Mouse (Mus musculus): ENCODE data around the gene Chd2. TPM values are rescaled to one million over a fixed set of nuclear protein-coding genes. Genes with fewer than 3 reads are reported as not detected.

Chd2 gene
- polyA plus RNA-seq, 1 experiment from 2014 or later = 41.6 TPM

DNA sequence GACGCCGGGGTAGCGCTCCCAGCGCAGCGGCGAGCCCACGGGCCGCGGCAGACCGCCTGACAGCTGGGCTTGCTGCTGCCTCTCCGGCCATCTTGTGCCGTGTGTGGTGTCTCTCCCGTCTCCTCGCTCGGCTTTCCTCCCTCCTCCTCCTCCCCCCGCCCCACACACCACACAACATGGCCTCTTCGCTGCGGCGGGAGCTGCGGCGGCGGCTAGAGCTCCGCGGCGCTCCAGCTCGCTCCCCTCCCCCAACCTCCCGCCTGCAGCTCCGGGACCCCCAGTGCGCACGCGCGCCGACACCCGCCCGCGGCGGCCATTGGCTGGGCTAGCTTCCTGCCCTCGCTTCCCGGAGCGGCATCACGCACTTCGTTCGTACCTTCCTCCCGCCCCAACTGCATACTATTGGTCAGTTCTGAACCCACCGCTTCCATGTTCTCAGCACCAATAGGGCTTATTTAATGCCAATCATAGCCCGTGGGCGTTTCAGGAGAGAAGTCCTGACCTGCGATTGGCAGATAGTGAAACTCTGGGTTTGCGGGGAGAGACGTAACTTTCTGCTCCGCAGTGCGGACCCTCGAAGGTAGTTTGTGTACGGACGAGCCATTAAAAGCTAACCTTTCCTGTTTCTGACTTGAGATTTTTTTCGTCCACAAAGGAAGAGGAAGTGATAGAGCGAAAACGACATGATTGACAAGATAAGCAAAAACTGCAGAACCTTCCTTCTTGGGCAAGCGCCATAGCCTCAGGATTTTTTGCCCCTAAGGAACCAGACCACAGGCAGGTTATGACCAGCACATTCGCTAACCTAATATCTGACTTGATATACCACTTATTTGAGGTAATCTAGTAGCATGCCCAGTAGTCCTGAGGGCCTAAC is 16.9 kb upstream of the Chd2 start:
- Histone ChIP-seq H3K27ac (peak overlapping the region; percentile 99), H3K9ac (ENCODE audit: low read depth, low read length) (peak overlapping the region; percentile 100), H3K27me3 (ENCODE audit: insufficient read depth, low read length) (no peaks in the 10 kb centered on the region), H3K4me3 (replicated peaks; ENCODE audit: low read depth, low read length) (peak overlapping the region; percentile 100), H3K4me1 (replicated peaks; ENCODE audit: insufficient read depth, low read length) (peaks cover 10% of the 10 kb centered on the region), H3K9me3 (replicated peaks; ENCODE audit: low read length) (no peaks in the 10 kb centered on the region), H3K4me2 (ENCODE audit: low read length) (peak overlapping the region; percentile 79), H3K36me3 (ENCODE audit: insufficient read depth, low read length) (no peaks in the 10 kb centered on the region)
- no peak for TF ChIP-seq CTCF (IDR thresholded peaks at IDR 0.05; ENCODE audit: low read depth)
- DNase-seq (ENCODE audit: low spot score) (peak; percentile 100), ATAC-seq (replicated peaks; ENCODE audit: low FRiP score, low read depth) (peak; percentile 100)
- WGBS = under 1% methylated on average over 46 of the region's 60 CpGs

DNA sequence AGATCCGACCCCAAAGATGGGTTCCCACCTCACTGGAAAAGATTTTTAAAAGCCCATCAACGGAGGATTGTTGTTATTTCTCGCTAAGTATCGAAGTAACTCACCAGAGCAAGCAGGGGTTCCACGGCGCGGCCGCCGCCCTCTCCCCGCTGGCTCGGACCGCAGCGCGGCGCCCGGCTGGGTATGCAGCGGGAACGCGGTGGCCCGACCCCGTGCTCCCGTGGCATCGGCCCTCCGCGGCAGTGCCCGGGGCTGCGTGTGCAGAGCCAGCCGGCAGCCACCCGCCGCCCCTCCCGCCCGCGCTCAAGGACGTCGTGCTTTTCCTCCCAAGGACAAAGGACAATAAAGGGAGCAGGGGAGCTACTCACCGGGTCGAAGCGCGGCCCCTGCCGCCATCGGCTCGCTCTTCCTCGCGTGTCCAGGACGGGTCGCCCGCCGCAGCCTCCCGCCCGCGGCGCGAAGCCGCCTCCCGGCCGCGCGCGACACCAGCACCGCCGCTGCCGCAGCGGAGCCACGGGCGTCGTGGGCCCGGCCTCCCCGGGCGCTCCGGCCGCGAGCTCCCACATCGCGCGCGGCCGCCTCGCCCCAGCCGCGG is 16.1 kb upstream of the Chd2 start:
- H3K27me3 ChIP-seq (ENCODE audit: insufficient read depth, low read length) = no peaks in the 10 kb centered on the region
- peaks cover 10% of the 10 kb centered on the region for H3K4me1 ChIP-seq (replicated peaks; ENCODE audit: insufficient read depth, low read length)
- H3K36me3 ChIP-seq (ENCODE audit: insufficient read depth, low read length) = no peaks in the 10 kb centered on the region
- no peak for TF ChIP-seq CTCF (IDR thresholded peaks at IDR 0.05; ENCODE audit: low read depth)
- H3K9ac ChIP-seq (ENCODE audit: low read depth, low read length) = peak overlapping the region; percentile 100
- WGBS = under 1% methylated on average over 79 of the region's 80 CpGs
- ATAC-seq (replicated peaks; ENCODE audit: low FRiP score, low read depth) (0 out of 2 replicates have a peak, but pooled peaks have one; percentile 5), DNase-seq (ENCODE audit: low spot score) (no peak)
- H3K4me2 ChIP-seq (ENCODE audit: low read length) = peak overlapping the region; percentile 60; the same call in 1 of the 2 replicates
- peak overlapping the region; percentile 100 for H3K4me3 ChIP-seq (replicated peaks; ENCODE audit: low read depth, low read length)
- peak overlapping the region; percentile 99 for H3K27ac ChIP-seq
- H3K9me3 ChIP-seq (replicated peaks; ENCODE audit: low read length) = no peaks in the 10 kb centered on the region

DNA sequence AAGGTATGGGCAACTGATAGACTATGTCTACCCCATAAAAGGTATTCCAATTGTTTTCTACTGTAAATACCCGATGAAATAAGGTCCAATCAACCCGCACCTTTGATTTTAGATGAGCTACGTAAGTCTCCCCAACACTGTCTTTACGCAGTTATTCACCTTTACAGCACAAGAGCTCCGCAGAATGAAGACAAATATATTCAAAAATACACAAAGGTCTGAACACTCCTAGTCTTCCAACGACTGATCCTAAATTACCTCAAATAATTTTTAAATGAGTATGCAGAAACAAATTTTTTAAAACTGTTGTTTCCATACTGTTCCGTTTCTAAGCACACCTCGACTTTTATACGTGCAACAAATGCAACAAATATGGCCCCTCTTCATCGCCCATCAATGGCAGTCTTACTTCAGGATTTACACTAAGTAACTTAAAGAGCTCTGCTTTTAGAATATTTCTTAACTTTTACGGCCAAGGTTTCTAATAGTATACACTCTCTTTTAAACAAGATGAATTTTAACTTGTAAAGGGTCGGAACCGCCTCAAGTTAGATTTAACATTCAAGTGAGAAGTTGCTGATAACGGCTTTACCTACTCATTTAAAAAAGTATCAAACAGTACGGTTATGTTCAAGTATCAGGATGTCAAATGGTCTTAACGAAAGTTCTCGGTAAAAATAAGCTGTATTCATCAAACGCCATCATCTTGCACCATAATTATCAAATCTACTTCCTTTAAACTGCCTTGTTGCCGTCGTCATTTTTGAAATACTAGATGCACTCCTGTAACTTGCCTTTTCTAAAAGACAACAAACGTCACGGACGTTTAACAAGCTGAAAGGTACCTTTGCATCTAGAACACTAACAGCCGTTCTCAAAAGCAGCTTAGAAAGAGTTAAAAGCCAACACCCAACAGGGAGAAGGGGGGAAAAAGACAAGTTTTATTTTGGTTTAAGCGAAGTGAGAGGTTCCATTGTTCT is 15.3 kb upstream of the Chd2 start:
- Histone ChIP-seq H3K27ac (peak overlapping the region; percentile 99), H3K4me3 (replicated peaks; ENCODE audit: low read depth, low read length) (peak overlapping the region; percentile 100), H3K36me3 (ENCODE audit: insufficient read depth, low read length) (no peaks in the 10 kb centered on the region), H3K4me2 (ENCODE audit: low read length) (peak overlapping the region; percentile 60), H3K9ac (ENCODE audit: low read depth, low read length) (peak overlapping the region; percentile 100), H3K27me3 (ENCODE audit: insufficient read depth, low read length) (no peaks in the 10 kb centered on the region), H3K9me3 (replicated peaks; ENCODE audit: low read length) (no peaks in the 10 kb centered on the region), H3K4me1 (replicated peaks; ENCODE audit: insufficient read depth, low read length) (peaks cover 10% of the 10 kb centered on the region)
- no peak for TF ChIP-seq CTCF (IDR thresholded peaks at IDR 0.05; ENCODE audit: low read depth)
- WGBS = under 1% methylated on average over 25 of the region's 25 CpGs
- peak; percentile 86 for DNase-seq (ENCODE audit: low spot score)
- no peak for ATAC-seq (replicated peaks; ENCODE audit: low FRiP score, low read depth)

DNA sequence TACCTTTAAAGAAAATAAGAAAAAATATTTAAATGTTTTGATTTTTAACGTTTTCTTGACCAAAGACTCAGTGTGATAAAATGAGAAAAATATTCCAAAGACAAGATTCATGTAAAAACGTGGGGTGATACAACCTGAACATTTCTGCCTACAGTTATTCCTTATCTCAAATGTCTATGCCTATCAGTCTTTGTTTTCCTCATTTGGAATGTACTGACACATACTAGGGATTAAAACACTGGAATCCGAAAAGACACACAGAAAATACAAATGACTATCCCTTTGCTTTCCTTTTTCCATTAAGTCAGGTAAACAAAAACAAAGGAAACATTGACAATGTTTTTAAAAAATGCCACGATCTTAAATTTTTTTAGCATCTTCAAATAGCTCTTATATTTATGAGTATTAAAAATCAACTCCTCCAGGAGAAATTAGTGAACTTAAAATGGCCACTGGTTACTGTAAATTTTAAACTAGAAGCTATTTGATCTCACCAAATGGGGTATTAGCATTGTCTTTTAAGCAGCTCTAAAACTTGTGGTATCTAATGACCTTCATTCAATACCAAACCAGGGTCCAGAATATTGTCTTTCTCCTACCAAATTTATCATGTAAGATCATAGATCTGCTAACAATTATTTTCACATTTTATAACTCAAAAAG is 14.4 kb upstream of the Chd2 start:
- ATAC-seq (replicated peaks; ENCODE audit: low FRiP score, low read depth) (no peak), DNase-seq (ENCODE audit: low spot score) (peak; percentile 77)
- Histone ChIP-seq H3K4me2 (ENCODE audit: low read length) (peak overlapping the region; percentile 60), H3K9me3 (replicated peaks; ENCODE audit: low read length) (no peaks in the 10 kb centered on the region), H3K9ac (ENCODE audit: low read depth, low read length) (peak overlapping the region; percentile 100), H3K4me1 (replicated peaks; ENCODE audit: insufficient read depth, low read length) (peaks cover 10% of the 10 kb centered on the region), H3K4me3 (replicated peaks; ENCODE audit: low read depth, low read length) (peak overlapping the region; percentile 100), H3K36me3 (ENCODE audit: insufficient read depth, low read length) (0 out of 2 replicates have a peak, but pooled peaks cover 3% of the 10 kb centered on the region), H3K27me3 (ENCODE audit: insufficient read depth, low read length) (no peaks in the 10 kb centered on the region), H3K27ac (no peak overlapping the region)
- 3% methylated on average over 4 of the region's 4 CpGs for WGBS
- TF ChIP-seq CTCF (IDR thresholded peaks at IDR 0.05; ENCODE audit: low read depth) = no peak

GRCm38 (mm10) chr7:73554849-73555248 is 13.2 kb upstream of the Chd2 start:
- no peaks in the 10 kb centered on the region for H3K27me3 ChIP-seq (ENCODE audit: insufficient read depth, low read length)
- H3K9me3 ChIP-seq (replicated peaks; ENCODE audit: low read length) = no peaks in the 10 kb centered on the region
- H3K4me2 ChIP-seq (ENCODE audit: low read length) = no peak overlapping the region
- no peak for TF ChIP-seq CTCF (IDR thresholded peaks at IDR 0.05; ENCODE audit: low read depth)
- no peak for ATAC-seq (replicated peaks; ENCODE audit: low FRiP score, low read depth)
- H3K9ac ChIP-seq (ENCODE audit: low read depth, low read length) = no peak overlapping the region
- H3K4me1 ChIP-seq (replicated peaks; ENCODE audit: insufficient read depth, low read length) = peaks cover 7% of the 10 kb centered on the region
- H3K27ac ChIP-seq = no peak overlapping the region
- WGBS = 15% methylated on average over 2 of the region's 2 CpGs
- H3K36me3 ChIP-seq (ENCODE audit: insufficient read depth, low read length) = 0 out of 2 replicates have a peak, but pooled peaks cover 3% of the 10 kb centered on the region
- no peak overlapping the region for H3K4me3 ChIP-seq (replicated peaks; ENCODE audit: low read depth, low read length)
- DNase-seq (ENCODE audit: low spot score) = no peak

Measured in kidney, postnatal 0 days (tissue).